Mouse (Mus musculus): Measurements from ENCODE around the gene Gm6034.

GRCm38 (mm10) chr17:36014977-36015376 is 27.8 kb upstream of the Gm6034 start:
- no peak for TF ChIP-seq CTCF (IDR thresholded peaks at IDR 0.05; ENCODE audit: extremely low read depth, insufficient read depth, low read length)
- TF ChIP-seq POLR2A (IDR thresholded peaks at IDR 0.05; ENCODE audit: extremely low read depth, insufficient read depth, low read length): no peak

Measured in cortical plate, adult 2 months (tissue).